Mouse (Mus musculus) left cerebral cortex, adult 18-20 months (tissue): ENCODE data around the gene 4930402H24Rik. TPM values are rescaled to one million over a fixed set of nuclear protein-coding genes. Genes with fewer than 3 reads are reported as not detected.

Experiments used
- DNase-seq, 2 experiments: peaks; one replicate each; pipeline ENCODE4 v3.0.0; 2021 to 2022; ENCODE audit warnings: low spot score in 2 of 2, mixed read lengths in 1 of 2
- total RNA-seq, 2 experiments: library from RNA; stranded (reverse); gene quantifications; 2 replicates each; pipeline ENCODE4 v1.2.3; 2021

4930402H24Rik gene
- total RNA-seq, 2 experiments from 2014 or later: 68.4 to 68.5 TPM

DNA sequence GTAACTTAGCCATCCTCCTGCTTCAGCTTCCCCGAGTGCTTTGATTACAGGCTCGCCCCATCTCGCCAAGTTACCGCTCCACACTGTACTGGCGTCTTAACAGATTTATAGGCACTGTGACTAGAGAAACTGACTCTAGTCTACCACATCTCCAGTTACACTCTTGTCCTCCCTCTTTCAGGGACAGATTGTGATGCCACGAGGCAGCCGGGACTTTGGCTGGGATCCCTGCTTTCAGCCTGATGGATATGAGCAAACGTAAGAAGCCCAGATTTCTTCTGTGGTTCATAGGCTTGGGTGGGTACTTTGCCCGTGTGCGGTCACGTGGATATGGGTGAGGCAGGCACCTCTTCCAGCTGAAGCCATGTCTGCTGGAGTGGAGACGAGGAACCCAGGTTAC is 227.1 kb downstream of the 4930402H24Rik start:
- DNase-seq: no peak

DNA sequence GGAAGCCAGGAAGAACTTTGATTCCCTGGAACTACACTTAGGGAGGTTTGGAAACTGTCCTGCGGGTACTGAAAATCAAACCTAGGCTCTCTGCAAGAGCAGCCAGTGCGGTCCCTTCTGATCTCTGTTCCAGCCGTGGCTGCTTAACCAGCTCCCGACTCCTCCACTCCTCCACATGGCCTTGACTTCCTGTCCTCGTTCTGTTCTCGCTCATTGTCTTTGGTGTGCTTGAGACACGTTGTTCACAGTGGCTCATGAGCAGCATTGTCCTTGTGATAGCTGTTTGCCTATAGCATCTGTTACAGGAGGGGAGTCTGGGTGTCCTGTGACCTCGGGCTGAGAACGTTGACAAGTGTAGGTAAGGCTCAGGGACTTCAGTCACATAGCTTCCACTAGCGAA is 229.0 kb downstream of the 4930402H24Rik start:
- no peak for DNase-seq

DNA sequence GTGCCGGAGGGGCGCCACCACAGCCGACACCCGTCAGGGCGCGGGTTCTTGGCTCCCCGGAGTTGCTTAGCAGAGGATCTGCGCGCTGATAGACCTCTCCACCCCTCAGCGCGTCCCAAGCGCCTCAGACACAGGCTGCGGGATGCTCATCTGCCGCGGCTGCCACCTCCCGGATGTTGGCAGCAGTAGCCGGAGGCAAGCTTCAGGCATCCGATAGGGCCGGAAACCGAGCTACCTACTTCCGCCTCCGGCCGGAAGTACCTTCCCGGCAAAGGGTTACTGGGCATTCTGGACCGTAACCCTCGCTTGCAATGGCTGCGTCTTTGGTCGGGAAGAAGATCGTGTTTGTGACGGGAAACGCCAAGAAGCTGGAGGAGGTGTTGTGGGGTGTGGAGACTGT is 238.6 kb downstream of the 4930402H24Rik start, which contains the start of gene Itpa:
TSS of gene Itpa (plus strand) at position 52 of the 400 bp plus-strand sequence.
- DNase-seq: peak; percentile 83 to 90

DNA sequence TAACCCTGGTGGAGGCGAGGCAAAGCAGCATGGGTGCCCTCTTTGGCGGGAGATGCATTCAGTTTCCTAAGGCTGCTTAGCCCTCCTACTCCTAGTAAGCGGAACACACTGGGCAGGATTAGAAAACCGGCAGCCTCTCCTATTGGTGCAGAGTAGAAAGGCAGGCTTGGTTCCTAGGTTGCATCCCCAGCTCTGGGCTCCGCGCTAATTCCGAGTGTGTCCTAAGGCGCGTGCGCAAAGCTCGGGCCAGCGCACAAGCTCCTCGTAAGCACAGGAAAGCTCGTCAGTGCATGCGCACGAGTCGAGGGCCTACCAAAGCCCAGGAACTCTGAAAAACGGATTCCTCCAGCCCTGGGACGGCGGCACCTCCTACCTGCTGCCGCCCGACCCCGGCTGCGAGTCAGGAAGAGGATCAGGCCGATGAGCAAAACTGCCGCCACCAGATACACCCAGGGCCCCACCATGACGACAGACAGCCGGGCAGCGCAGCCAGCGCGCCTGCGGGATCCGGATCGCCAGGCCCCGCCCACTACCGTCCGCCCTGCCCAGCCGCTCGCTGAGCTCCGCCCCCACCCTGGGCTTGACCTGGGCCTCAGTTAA is 242.0 kb downstream of the 4930402H24Rik start, which contains the start of gene Ddrgk1:
TSS of gene Ddrgk1 (minus strand) at position 558 of the 600 bp plus-strand sequence.
- DNase-seq: peak; percentile 87 to 94

DNA sequence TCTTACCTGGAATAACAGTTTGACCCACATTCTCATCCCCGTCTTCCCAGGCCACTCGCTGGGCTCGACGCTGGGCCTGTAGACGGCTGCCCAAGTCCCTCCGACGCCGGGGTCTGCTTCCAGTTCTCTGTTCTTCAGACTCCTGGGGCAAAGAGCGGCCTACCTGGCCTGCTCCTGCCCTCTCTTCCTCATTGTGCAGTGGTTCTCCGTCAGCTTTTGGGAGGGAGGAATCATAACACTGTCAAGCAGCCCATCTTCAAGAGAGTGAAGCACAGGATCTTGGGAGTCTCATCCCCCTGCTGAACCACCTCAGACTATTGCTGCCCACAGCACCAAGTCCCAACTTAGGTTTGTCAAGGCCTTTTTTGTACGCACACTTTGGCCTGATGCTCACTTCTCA is 242.9 kb downstream of the 4930402H24Rik start:
- DNase-seq: no peak

DNA sequence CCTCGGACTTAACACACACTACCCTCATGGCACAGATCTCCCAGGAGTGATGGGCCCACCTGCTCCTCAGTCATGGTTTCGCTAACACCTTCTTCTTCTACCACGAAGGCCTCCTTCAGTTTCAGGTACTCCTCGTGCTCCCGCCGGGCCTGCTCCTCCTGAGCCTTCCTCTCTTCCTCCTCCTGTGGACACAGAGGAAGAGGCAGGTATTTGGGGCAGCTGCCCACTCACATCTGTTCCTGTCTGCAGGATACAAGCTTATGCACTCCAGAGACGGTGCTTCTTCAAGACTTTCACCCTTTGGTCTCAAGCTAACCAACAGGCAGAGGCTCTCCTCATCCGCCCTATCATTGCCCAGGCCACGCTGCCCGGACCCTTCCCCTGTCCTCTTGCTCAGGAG is 247.7 kb downstream of the 4930402H24Rik start:
- DNase-seq: no peak

DNA sequence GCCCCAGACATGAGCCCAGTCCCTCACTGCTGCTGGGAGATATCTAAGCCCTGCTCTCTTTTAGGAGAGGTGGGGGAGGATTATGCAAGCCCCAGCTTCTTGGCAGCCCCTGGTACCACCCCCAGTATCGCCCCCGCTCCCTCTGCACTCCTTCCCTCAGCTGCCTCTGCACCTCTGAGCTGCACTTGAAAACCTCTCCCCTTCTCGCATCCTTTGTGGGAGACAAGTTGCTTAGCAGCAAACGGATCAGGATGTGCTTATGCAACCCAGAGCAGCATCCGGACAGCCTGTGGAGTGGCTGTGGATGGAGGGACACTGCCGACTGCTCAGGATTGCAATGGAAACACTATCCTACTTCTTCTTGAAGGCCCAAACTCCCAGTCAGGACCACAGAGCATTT is 248.7 kb downstream of the 4930402H24Rik start:
- DNase-seq: peak; percentile 89 to 92

DNA sequence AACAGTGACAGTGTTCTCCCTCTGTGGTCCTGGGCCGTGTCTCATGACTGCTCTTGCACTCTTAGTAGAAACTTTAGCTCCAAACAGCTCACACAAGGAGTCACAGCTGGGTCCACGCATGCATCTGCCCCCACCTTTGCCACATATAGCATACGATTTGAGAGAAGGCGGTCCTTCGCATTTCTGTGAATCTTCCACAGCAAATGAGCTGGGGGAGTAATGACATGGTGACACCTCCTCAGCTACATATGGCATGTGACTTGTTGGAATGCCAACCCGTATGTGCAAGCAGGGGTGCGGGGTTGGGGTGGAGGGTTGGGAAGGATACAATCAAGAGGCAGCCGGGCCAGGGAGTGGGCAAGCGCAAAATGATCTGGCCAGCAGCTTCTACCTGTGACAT is 249.7 kb downstream of the 4930402H24Rik start:
- peak; percentile 69 to 79 for DNase-seq

Other genes starting within 250 kb of the 4930402H24Rik start
- gene Ddrgk1, start 241.7 kb downstream of the 4930402H24Rik start, total RNA-seq: 100 to 1,000 TPM; 102 to 109 TPM
- 10 to 100 TPM; 34.9 to 38.2 TPM for gene Itpa, start 238.8 kb downstream of the 4930402H24Rik start, total RNA-seq
- 1 to 10 TPM; 2.1 to 4.4 TPM for gene Slc4a11, start 208.9 kb downstream of the 4930402H24Rik start, total RNA-seq
- 100 to 1,000 TPM; 109 to 110 TPM for gene Atrn, start 89 bp upstream of the 4930402H24Rik start, total RNA-seq
- gene Gfra4, start 136.7 kb upstream of the 4930402H24Rik start, total RNA-seq: 10 to 100 TPM; 53.4 to 58.4 TPM
- 10 to 100 TPM in 1 of 2 experiments, 1 to 10 TPM in 1; 6.4 to 12.4 TPM for gene Adam33, start 157.4 kb upstream of the 4930402H24Rik start, total RNA-seq
- under 1 TPM; 0.53 to 0.80 TPM for gene Siglec1, start 180.4 kb upstream of the 4930402H24Rik start, total RNA-seq
- 10 to 100 TPM in 1 of 2 experiments, 1 to 10 TPM in 1; 8.4 to 10.2 TPM for gene Hspa12b, start 220.9 kb upstream of the 4930402H24Rik start, total RNA-seq
- gene Gm11037, start 227.1 kb upstream of the 4930402H24Rik start, total RNA-seq: not detected